Mouse (Mus musculus): Measurements from ENCODE around the gene Erp29. TPM values are rescaled to one million over a fixed set of nuclear protein-coding genes. Genes with fewer than 3 reads are reported as not detected.

Gene Erp29
- polyA plus RNA-seq (2012; ENCODE audit: low replicate concordance), result 193 and 340 TPM in 2 replicates

DNA sequence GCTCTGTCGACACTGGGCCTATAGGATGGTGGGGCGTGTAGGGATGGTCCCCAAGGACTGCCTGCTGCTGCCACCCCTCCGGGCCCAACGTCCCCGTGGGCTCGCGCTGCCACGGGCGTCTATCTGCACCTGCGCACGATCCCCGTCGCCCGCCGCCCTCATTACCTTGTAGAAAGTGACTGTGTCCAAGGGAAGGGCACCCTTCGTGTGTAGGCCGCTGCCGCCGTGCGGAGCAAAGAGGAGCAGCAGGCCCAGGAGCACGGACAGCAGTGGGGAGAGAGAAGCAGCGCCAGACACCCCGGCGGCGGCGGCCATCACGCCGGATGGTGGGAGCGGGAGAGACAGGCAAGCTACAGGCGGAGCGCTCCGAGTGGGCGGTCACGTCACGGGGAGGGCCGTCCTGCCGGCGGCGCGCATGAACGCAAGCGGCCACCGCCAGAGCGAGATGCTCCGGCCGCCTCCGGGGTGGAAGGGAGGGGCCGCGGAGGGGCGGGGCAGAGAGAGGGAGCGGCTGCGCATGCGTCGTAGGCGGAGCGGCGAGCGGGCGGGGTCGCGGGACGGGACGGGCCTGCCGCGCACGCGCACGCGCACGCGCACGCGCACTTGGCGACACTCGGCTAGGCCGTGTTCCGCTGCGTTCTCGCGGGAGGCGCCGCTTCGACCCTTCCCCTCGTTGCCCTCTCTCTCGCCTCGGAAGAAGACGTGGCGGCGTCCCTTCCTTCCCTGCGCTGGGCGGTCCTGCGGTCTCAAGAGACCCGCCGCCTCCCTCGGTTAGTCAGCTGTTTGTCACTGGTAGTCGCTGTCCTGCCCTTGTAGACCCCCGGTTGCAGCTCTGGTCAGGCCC, at the start of gene Erp29:
Gene Erp29 (minus strand): TSS at position 481 of the 844 bp plus-strand sequence.

DNA sequence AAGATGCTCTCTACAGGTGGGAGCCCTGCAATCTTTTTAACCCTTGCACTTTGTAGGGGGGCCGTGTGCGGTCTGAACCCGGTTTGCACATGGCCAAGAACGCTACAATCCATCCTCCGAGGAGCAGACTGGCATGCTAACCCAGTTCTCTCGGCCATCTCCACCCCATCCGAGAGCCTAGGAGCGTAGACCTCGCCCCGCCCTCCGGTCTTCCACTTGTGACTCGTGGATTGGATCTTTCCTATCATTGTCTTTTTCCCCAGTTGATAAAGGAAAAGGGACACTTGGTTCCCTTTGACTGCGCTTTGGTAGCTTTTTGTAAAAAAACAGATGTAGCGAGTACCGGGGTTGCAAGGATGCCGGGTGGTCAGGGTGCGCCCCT, 671 bp downstream of the Erp29 start, which contains the start of gene Tmem116:
Gene Tmem116 (plus strand): TSS at position 250 of the 382 bp plus-strand sequence.

DNA sequence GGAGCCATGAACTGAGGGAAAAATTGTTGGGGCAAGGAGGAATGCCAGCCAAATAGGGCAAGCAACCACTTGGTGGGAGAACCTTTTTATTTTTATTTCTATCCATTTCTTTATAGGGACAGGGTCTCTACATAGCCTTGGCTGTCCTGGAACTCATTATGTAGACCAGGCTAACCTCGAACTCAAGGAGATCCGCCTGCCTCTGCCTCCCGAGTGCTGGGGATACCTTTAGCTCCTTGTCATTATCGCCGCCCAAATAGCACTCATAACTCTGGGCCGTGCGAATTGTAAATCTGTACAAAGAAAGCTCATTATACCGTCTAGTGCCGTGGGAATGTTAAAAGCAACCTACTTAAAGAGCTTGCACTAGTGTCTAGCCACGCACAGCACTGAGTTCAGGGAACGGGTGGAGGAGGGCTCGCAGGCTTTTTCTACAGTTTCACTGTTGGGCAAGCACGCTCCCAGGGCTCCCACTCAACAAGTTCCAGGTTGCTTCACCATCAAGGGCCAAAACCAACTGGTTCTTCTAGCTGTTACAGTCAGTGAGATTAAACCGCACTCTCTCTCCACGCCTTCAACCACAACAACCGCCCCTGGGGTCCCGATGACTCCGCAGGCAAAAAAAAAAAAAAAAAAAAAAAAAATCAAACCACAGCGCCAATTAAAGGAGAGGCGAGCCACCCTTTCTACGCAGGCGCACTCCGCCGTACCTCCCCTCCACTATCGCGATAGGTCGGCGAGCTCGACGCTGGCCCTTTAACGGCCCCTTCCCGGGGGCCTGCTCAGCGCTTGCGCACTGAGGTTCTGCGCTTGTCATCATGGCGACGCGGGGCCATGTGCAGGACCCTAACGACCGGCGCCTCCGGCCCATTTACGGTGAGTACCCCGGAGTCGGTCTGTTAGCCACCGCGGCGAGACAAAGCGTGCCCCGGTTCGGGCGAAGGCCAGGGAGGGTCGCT, 54.8 kb downstream of the Erp29 start, which contains the start of gene Naa25:
Gene Naa25 (plus strand): TSS at position 750 of the 959 bp plus-strand sequence.

DNA sequence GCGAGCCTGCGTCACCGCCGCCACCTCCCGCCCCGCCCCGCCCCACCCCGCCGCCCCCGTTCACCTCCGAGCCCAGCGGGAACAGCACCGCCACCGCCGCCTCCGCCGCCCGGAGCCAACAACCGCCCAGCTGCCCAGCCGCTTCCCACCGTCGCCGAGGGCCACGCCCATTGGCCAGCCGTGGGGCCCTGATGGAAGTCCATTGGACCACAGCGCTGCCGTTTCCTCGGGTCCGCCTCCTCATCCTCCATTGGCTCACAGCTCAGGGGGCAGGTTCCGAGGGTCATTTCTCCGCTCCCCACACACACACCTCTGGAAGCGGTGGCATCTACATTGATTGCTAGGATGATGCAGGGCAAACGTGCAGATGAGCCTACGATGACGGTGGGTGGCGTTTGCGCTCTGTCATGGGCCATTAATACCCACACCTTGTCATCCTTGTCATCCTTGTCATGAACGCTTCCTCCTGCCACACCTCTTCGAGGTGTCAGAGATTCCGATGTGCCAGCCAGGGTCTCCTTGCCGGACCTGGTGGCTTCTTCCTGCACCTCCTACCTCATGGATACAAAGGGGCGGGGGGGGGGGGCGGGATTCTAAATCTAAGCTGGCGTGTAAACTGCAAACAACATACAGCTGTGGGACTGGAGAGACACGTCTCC, 66.7 kb downstream of the Erp29 start, which contains the start of gene Trafd1:
Gene Trafd1 (minus strand): TSS at position 172 of the 659 bp plus-strand sequence.

Other genes with a start within 250 kb of the Erp29 start
- gene Rpl6, start 248.0 kb downstream of the Erp29 start, polyA plus RNA-seq (2012; ENCODE audit: low replicate concordance), result 94.2 and 490 TPM in 2 replicates
- 11.5 and 21.8 TPM in 2 replicates for gene Hectd4, start 232.3 kb downstream of the Erp29 start, polyA plus RNA-seq (2012; ENCODE audit: low replicate concordance)
- gene Trafd1, start 66.9 kb downstream of the Erp29 start, polyA plus RNA-seq (2012; ENCODE audit: low replicate concordance), result 36.8 and 57.1 TPM in 2 replicates
- gene Naa25, start 54.6 kb downstream of the Erp29 start, polyA plus RNA-seq (2012; ENCODE audit: low replicate concordance), result 1.6 and 3.6 TPM in 2 replicates
- 0.36 and 1.7 TPM in 2 replicates for gene Tmem116, start 613 bp downstream of the Erp29 start, polyA plus RNA-seq (2012; ENCODE audit: low replicate concordance)
- not detected in 2 replicates for gene Adam1b, start 50.9 kb upstream of the Erp29 start, polyA plus RNA-seq (2012; ENCODE audit: low replicate concordance)
- 0.22 and 0.35 TPM in 2 replicates for gene Adam1a, start 93.0 kb upstream of the Erp29 start, polyA plus RNA-seq (2012; ENCODE audit: low replicate concordance)
- 0.12 TPM in 1 of 2 replicates, not detected in the other for gene Gm42878, start 93.0 kb upstream of the Erp29 start, polyA plus RNA-seq (2012; ENCODE audit: low replicate concordance)
- gene Mapkapk5, start 93.4 kb upstream of the Erp29 start, polyA plus RNA-seq (2012; ENCODE audit: low replicate concordance), result 16.9 and 51.0 TPM in 2 replicates
- gene Aldh2, start 141.3 kb upstream of the Erp29 start, polyA plus RNA-seq (2012; ENCODE audit: low replicate concordance), result 363 and 626 TPM in 2 replicates
- gene Acad12, start 166.4 kb upstream of the Erp29 start, polyA plus RNA-seq (2012; ENCODE audit: low replicate concordance), result 2.0 and 4.2 TPM in 2 replicates
- 3.6 and 4.8 TPM in 2 replicates for gene Acad10, start 208.0 kb upstream of the Erp29 start, polyA plus RNA-seq (2012; ENCODE audit: low replicate concordance)
- gene Brap, start 208.1 kb upstream of the Erp29 start, polyA plus RNA-seq (2012; ENCODE audit: low replicate concordance), result 14.4 and 16.1 TPM in 2 replicates